Mouse (Mus musculus): ENCODE data around the gene Plekha1.

GRCm38 (mm10) chr7:130827431-130827830, 38.1 kb upstream of the Plekha1 start:
- TF ChIP-seq POLR2A (IDR thresholded peaks at IDR 0.05; ENCODE audit: low read depth, low read length) = no peak
- TF ChIP-seq CTCF (conservative IDR thresholded peaks at IDR 0.05; ENCODE audit: insufficient read depth, insufficient read length, low read depth, low read length) = peak; percentile 73

All from kidney, adult 2 months (tissue).